Mouse (Mus musculus): ENCODE measurements around the gene Clec11a. TPM values are rescaled to one million over a fixed set of nuclear protein-coding genes. Genes with fewer than 3 reads are reported as not detected.
A peak's percentile ranks its signal among the peaks of the same experiment; 100 is the strongest.

The Clec11a gene
- polyA plus RNA-seq, 1 experiment from 2014 or later = 6.1 TPM

- H3K9me3 ChIP-seq (replicated peaks; ENCODE audit: control insufficient read depth, low read length) = no peaks in the 10 kb centered on the region
- H3K4me1 ChIP-seq (ENCODE audit: control insufficient read depth, insufficient read depth, low read length) = no peaks in the 10 kb centered on the region
- no peaks in the 10 kb centered on the region for H3K36me3 ChIP-seq (ENCODE audit: control insufficient read depth, insufficient read depth, low read length)
- no peak overlapping the region for H3K4me3 ChIP-seq (replicated peaks; ENCODE audit: low read length)
- no peaks in the 10 kb centered on the region; the same call in 1 of the 2 replicates for H3K27me3 ChIP-seq (ENCODE audit: control insufficient read depth, insufficient read depth, low read length)
- WGBS = 25% methylated on average over 11 of the region's 11 CpGs
- no peak overlapping the region for H3K27ac ChIP-seq (ENCODE audit: low read length)
- no peak overlapping the region for H3K4me2 ChIP-seq (ENCODE audit: low read depth, low read length)
- H3K9ac ChIP-seq (ENCODE audit: low read length) = no peak overlapping the region
- ATAC-seq (ENCODE audit: insufficient read depth, low FRiP score) = no peak
Measured at GRCm38 (mm10) chr7:44274096-44274495, 32.6 kb downstream of the Clec11a start.

- WGBS = 68% methylated on average over 7 of the region's 7 CpGs
- Histone ChIP-seq H3K27ac (ENCODE audit: low read length) (no peak overlapping the region), H3K4me2 (ENCODE audit: low read depth, low read length) (no peak overlapping the region), H3K4me1 (ENCODE audit: control insufficient read depth, insufficient read depth, low read length) (no peaks in the 10 kb centered on the region), H3K27me3 (ENCODE audit: control insufficient read depth, insufficient read depth, low read length) (no peaks in the 10 kb centered on the region; the same call in 1 of the 2 replicates), H3K9me3 (replicated peaks; ENCODE audit: control insufficient read depth, low read length) (no peaks in the 10 kb centered on the region), H3K9ac (ENCODE audit: low read length) (no peak overlapping the region), H3K36me3 (ENCODE audit: control insufficient read depth, insufficient read depth, low read length) (no peaks in the 10 kb centered on the region), H3K4me3 (replicated peaks; ENCODE audit: low read length) (no peak overlapping the region)
- ATAC-seq (ENCODE audit: insufficient read depth, low FRiP score) = no peak
Measured at GRCm38 (mm10) chr7:44273446-44273845, 33.3 kb downstream of the Clec11a start.

DNA sequence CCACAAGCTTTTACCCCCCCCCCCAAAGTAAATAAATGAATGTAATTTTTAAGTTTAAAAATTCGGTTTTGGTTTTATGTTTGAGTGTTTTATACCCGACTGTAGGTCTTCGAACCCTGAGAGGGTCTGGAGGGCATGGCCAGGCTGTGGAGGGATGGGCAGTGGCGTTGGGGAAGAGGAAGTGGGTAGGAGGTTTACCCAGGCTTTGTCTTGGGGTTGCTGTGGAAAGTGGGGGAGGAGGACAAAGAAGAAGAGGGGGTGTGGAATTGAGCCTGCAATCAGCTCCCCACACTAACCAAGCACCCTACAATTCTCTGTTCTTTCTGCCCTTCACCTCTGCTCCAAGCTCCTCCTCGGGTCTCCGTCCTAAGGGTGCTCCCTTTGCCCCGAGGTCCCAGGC is 34.2 kb downstream of the Clec11a start:
- WGBS = 85% methylated on average over 7 of the region's 7 CpGs
- Histone ChIP-seq H3K4me3 (replicated peaks; ENCODE audit: low read length) (no peak overlapping the region), H3K9me3 (replicated peaks; ENCODE audit: control insufficient read depth, low read length) (no peaks in the 10 kb centered on the region), H3K4me2 (ENCODE audit: low read depth, low read length) (no peak overlapping the region), H3K36me3 (ENCODE audit: control insufficient read depth, insufficient read depth, low read length) (no peaks in the 10 kb centered on the region), H3K27me3 (ENCODE audit: control insufficient read depth, insufficient read depth, low read length) (no peaks in the 10 kb centered on the region; the same call in 1 of the 2 replicates), H3K9ac (ENCODE audit: low read length) (no peak overlapping the region), H3K4me1 (ENCODE audit: control insufficient read depth, insufficient read depth, low read length) (no peaks in the 10 kb centered on the region), H3K27ac (ENCODE audit: low read length) (no peak overlapping the region)
- no peak for ATAC-seq (ENCODE audit: insufficient read depth, low FRiP score)

- WGBS = 77% methylated on average over 2 of the region's 2 CpGs
- H3K27me3 ChIP-seq (ENCODE audit: control insufficient read depth, insufficient read depth, low read length) = no peaks in the 10 kb centered on the region; the same call in 1 of the 2 replicates
Measured at GRCm38 (mm10) chr7:44271309-44271708, 35.4 kb downstream of the Clec11a start.

DNA sequence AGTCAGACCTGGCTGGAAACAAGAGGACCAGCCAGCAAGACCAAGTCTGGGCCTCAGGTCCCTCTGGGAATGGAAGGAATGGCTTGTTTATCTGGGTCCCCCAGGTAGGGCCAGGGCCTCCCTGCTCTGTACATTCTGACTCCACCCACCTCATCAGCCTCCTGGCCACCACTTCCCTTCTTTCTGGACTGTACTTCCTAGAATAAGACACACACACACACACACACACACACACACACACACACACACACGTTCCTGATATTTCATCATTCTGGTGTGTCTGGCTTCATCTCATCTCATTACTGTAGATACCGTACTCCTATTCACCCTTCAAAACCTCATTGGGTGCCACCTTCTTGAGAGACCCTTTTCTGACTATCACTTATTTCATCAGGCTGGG is 37.3 kb downstream of the Clec11a start:
- Histone ChIP-seq H3K27ac (ENCODE audit: low read length) (no peak overlapping the region), H3K9ac (ENCODE audit: low read length) (no peak overlapping the region), H3K4me1 (ENCODE audit: control insufficient read depth, insufficient read depth, low read length) (no peaks in the 10 kb centered on the region), H3K9me3 (replicated peaks; ENCODE audit: control insufficient read depth, low read length) (no peaks in the 10 kb centered on the region), H3K4me3 (replicated peaks; ENCODE audit: low read length) (no peak overlapping the region), H3K36me3 (ENCODE audit: control insufficient read depth, insufficient read depth, low read length) (no peaks in the 10 kb centered on the region), H3K4me2 (ENCODE audit: low read depth, low read length) (no peak overlapping the region), H3K27me3 (ENCODE audit: control insufficient read depth, insufficient read depth, low read length) (no peaks in the 10 kb centered on the region)
- WGBS = 78% methylated on average over 2 of the region's 2 CpGs
- ATAC-seq (ENCODE audit: insufficient read depth, low FRiP score) = no peak

More at GRCm38 (mm10) chr7:44271309-44271708, 35.4 kb downstream of the Clec11a start:
- H3K4me3 ChIP-seq (replicated peaks; ENCODE audit: low read length) = no peak overlapping the region
- no peak overlapping the region for H3K27ac ChIP-seq (ENCODE audit: low read length)
- H3K4me1 ChIP-seq (ENCODE audit: control insufficient read depth, insufficient read depth, low read length) = no peaks in the 10 kb centered on the region
- ATAC-seq (ENCODE audit: insufficient read depth, low FRiP score) = no peak
- no peak overlapping the region for H3K9ac ChIP-seq (ENCODE audit: low read length)
- H3K36me3 ChIP-seq (ENCODE audit: control insufficient read depth, insufficient read depth, low read length) = no peaks in the 10 kb centered on the region
- H3K9me3 ChIP-seq (replicated peaks; ENCODE audit: control insufficient read depth, low read length) = no peaks in the 10 kb centered on the region
- no peak overlapping the region for H3K4me2 ChIP-seq (ENCODE audit: low read depth, low read length)

- ATAC-seq (ENCODE audit: insufficient read depth, low FRiP score) = no peak
- H3K27ac ChIP-seq (ENCODE audit: low read length) = no peak overlapping the region
- WGBS = 75% methylated on average over 11 of the region's 11 CpGs
- H3K4me2 ChIP-seq (ENCODE audit: low read depth, low read length) = no peak overlapping the region
- no peak overlapping the region for H3K9ac ChIP-seq (ENCODE audit: low read length)
- no peaks in the 10 kb centered on the region for H3K36me3 ChIP-seq (ENCODE audit: control insufficient read depth, insufficient read depth, low read length)
- no peaks in the 10 kb centered on the region; the same call in 1 of the 2 replicates for H3K27me3 ChIP-seq (ENCODE audit: control insufficient read depth, insufficient read depth, low read length)
- 0 out of 2 replicates have a peak, but pooled peaks cover 2% of the 10 kb centered on the region for H3K4me1 ChIP-seq (ENCODE audit: control insufficient read depth, insufficient read depth, low read length)
- H3K9me3 ChIP-seq (replicated peaks; ENCODE audit: control insufficient read depth, low read length) = no peaks in the 10 kb centered on the region
- H3K4me3 ChIP-seq (replicated peaks; ENCODE audit: low read length) = no peak overlapping the region
Measured at GRCm38 (mm10) chr7:44268117-44268516, 38.6 kb downstream of the Clec11a start.

- Histone ChIP-seq H3K9ac (ENCODE audit: low read length) (no peak overlapping the region; the same call in 1 of the 2 replicates), H3K4me3 (replicated peaks; ENCODE audit: low read length) (peak overlapping the region; percentile 17)
- peak; percentile 77 for ATAC-seq (ENCODE audit: insufficient read depth, low FRiP score)
Measured at GRCm38 (mm10) chr7:44262791-44263643, 43.7 kb downstream of the Clec11a start.

GRCm38 (mm10) chr7:44261147-44261546 is 45.6 kb downstream of the Clec11a start, which contains the start of gene Gm15517:
TSS of gene Gm15517 (plus strand) at chr7:44261447.
- Histone ChIP-seq H3K9me3 (replicated peaks; ENCODE audit: control insufficient read depth, low read length) (no peaks in the 10 kb centered on the region), H3K4me1 (ENCODE audit: control insufficient read depth, insufficient read depth, low read length) (0 out of 2 replicates have a peak, but pooled peaks cover 5% of the 10 kb centered on the region), H3K27ac (ENCODE audit: low read length) (no peak within 1 kb of the TSS), H3K36me3 (ENCODE audit: control insufficient read depth, insufficient read depth, low read length) (no peaks in the 10 kb centered on the region), H3K9ac (ENCODE audit: low read length) (no peak within 1 kb of the TSS), H3K27me3 (ENCODE audit: control insufficient read depth, insufficient read depth, low read length) (no peaks in the 10 kb centered on the region; the same call in 1 of the 2 replicates), H3K4me3 (replicated peaks; ENCODE audit: low read length) (no peak within 1 kb of the TSS), H3K4me2 (ENCODE audit: low read depth, low read length) (no peak within 1 kb of the TSS)
- no peak for ATAC-seq (ENCODE audit: insufficient read depth, low FRiP score)
- 50% methylated on average over 5 of the region's 5 CpGs for WGBS

More at GRCm38 (mm10) chr7:44262791-44263643, 43.7 kb downstream of the Clec11a start:
- no peaks in the 10 kb centered on the region; the same call in 1 of the 2 replicates for H3K27me3 ChIP-seq (ENCODE audit: control insufficient read depth, insufficient read depth, low read length)
- 2% methylated on average over 34 of the region's 34 CpGs for WGBS
- H3K27ac ChIP-seq (ENCODE audit: low read length) = no peak overlapping the region
- peak overlapping the region; percentile 46 for H3K4me2 ChIP-seq (ENCODE audit: low read depth, low read length)
- H3K9me3 ChIP-seq (replicated peaks; ENCODE audit: control insufficient read depth, low read length) = no peaks in the 10 kb centered on the region
- H3K4me1 ChIP-seq (ENCODE audit: control insufficient read depth, insufficient read depth, low read length) = 0 out of 2 replicates have a peak, but pooled peaks cover 5% of the 10 kb centered on the region
- no peaks in the 10 kb centered on the region for H3K36me3 ChIP-seq (ENCODE audit: control insufficient read depth, insufficient read depth, low read length)

- Histone ChIP-seq H3K27me3 (ENCODE audit: control insufficient read depth, insufficient read depth, low read length) (no peaks in the 10 kb centered on the region; the same call in 1 of the 2 replicates), H3K4me1 (ENCODE audit: control insufficient read depth, insufficient read depth, low read length) (0 out of 2 replicates have a peak, but pooled peaks cover 5% of the 10 kb centered on the region), H3K27ac (ENCODE audit: low read length) (no peak overlapping the region), H3K4me3 (replicated peaks; ENCODE audit: low read length) (no peak overlapping the region), H3K4me2 (ENCODE audit: low read depth, low read length) (no peak overlapping the region), H3K9ac (ENCODE audit: low read length) (no peak overlapping the region), H3K36me3 (ENCODE audit: control insufficient read depth, insufficient read depth, low read length) (no peaks in the 10 kb centered on the region), H3K9me3 (replicated peaks; ENCODE audit: control insufficient read depth, low read length) (no peaks in the 10 kb centered on the region)
- no peak for ATAC-seq (ENCODE audit: insufficient read depth, low FRiP score)
- 69% methylated on average over 6 of the region's 6 CpGs for WGBS
Measured at GRCm38 (mm10) chr7:44260410-44260809, 46.3 kb downstream of the Clec11a start.

Data from stomach, embryonic 16.5 days (tissue).